19 mouse cellular contexts compared by ENCODE assay signal in genomic region chr6:126685135-126685534, GRCm38 (mm10). TPM values are rescaled to one million over a fixed set of nuclear protein-coding genes. Genes with fewer than 3 reads are reported as not detected.
DNase-seq lines count a peak whose midpoint lies in the region; ATAC-seq and TF ChIP-seq lines count a peak whose summit lies in the region.
"Had no signal": no experiment of that assay in that cellular context is flagged by ENCODE, and none has a peak within 500 bp of the region (broad histone marks: within the 10 kb centered on the region; RNA-seq: fewer than 3 reads in every experiment).

No protein-coding gene starts in this region.

- no peak for TF ChIP-seq POLR2A in testis, adult 2 months (IDR thresholded peaks at IDR 0.05; ENCODE audit: control insufficient read depth, low read depth, low read length)
- TF ChIP-seq POLR2A in cerebellum, adult 2 months (IDR thresholded peaks at IDR 0.05; ENCODE audit: borderline replicate concordance, insufficient read depth, low read length), result no peak

- no peaks in the 10 kb centered on the region for H3K9me3 ChIP-seq in stomach, embryonic 14.5 days (ENCODE audit: control insufficient read depth, low read depth, low read length)
- H3K9me3 ChIP-seq: forebrain, embryonic 13.5 days; hindbrain, embryonic 13.5 days had no signal

- H3K9ac ChIP-seq in stomach, embryonic 14.5 days (replicated peaks; ENCODE audit: low read depth, low read length), result no peak overlapping the region
- H3K9ac ChIP-seq: forebrain, embryonic 13.5 days; forebrain, postnatal 0 days; hindbrain, embryonic 13.5 days had no signal

- no peak overlapping the region for H3K4me3 ChIP-seq in testis, adult 2 months (ENCODE audit: control insufficient read depth, low read depth, low read length)
- no peak overlapping the region for H3K4me3 ChIP-seq in stomach, embryonic 14.5 days (ENCODE audit: low read depth, low read length)
- H3K4me3 ChIP-seq in cerebellum, adult 2 months (replicated peaks; ENCODE audit: insufficient read depth, low read depth, low read length), result no peak overlapping the region
- H3K4me3 ChIP-seq: forebrain, embryonic 13.5 days; hindbrain, embryonic 13.5 days had no signal

- 29% methylated on average over 3 of the region's 3 CpGs for WGBS in stomach, embryonic 14.5 days
- WGBS in cerebellum, adult 2 months, result 79% methylated on average over 3 of the region's 3 CpGs

- H3K36me3 ChIP-seq in testis, adult 2 months (ENCODE audit: control insufficient read depth, insufficient read depth, low read length), result no peaks in the 10 kb centered on the region
- no peaks in the 10 kb centered on the region for H3K36me3 ChIP-seq in stomach, embryonic 14.5 days (ENCODE audit: control insufficient read depth, insufficient read depth, low read length)
- H3K36me3 ChIP-seq: hindbrain, embryonic 13.5 days had no signal

- TF ChIP-seq CTCF in testis, adult 2 months (IDR thresholded peaks at IDR 0.05; ENCODE audit: control insufficient read depth, insufficient read depth, insufficient replicate concordance, low read depth, low read length), result no peak
- TF ChIP-seq CTCF in cerebellum, adult 2 months (IDR thresholded peaks at IDR 0.05; ENCODE audit: borderline replicate concordance, insufficient read depth, low read depth, low read length), result no peak

- H3K27ac ChIP-seq in testis, adult 2 months (ENCODE audit: control insufficient read depth, insufficient read depth, low read depth, low read length), result peak overlapping the region; percentile 40
- H3K27ac ChIP-seq in stomach, embryonic 14.5 days (ENCODE audit: low read length), result 0 out of 2 replicates have a peak overlapping the region, but pooled peaks have one; percentile 33
- H3K27ac ChIP-seq in cerebellum, adult 2 months (ENCODE audit: insufficient read depth, low read length), result no peak overlapping the region
- H3K27ac ChIP-seq: forebrain, embryonic 13.5 days; hindbrain, embryonic 13.5 days had no signal

- no peak overlapping the region for H3K4me2 ChIP-seq in stomach, embryonic 14.5 days (replicated peaks; ENCODE audit: low read depth, low read length)
- H3K4me2 ChIP-seq: forebrain, embryonic 13.5 days; hindbrain, embryonic 13.5 days had no signal

- DNase-seq in layer of hippocampus, adult 9-11 months, result peak; percentile 72
- no peak for DNase-seq in layer of hippocampus, adult 8-10 months (ENCODE audit: low spot score in 2 of 2)
- no peak for DNase-seq in testis, postnatal 14 days (ENCODE audit: low spot score)
- DNase-seq in cerebellum, adult 2 months, result no peak
- DNase-seq: adrenal gland, adult 2 months; adrenal gland, postnatal 25 days; cerebellum, adult 8-10 months; cerebellum, postnatal 14 days; forebrain, postnatal 0 days; gastrocnemius, postnatal 36 days; heart, adult 11 months; heart, postnatal 10 days had no signal

- peaks cover 5% of the 10 kb centered on the region; the same call in 1 of the 2 replicates for H3K4me1 ChIP-seq in testis, adult 2 months (ENCODE audit: control insufficient read depth, insufficient read depth, low read length)
- no peaks in the 10 kb centered on the region for H3K4me1 ChIP-seq in stomach, embryonic 14.5 days (ENCODE audit: control insufficient read depth, insufficient read depth, low read length)
- H3K4me1 ChIP-seq in cerebellum, adult 2 months (ENCODE audit: control insufficient read depth, insufficient read depth, low read length), result no peaks in the 10 kb centered on the region
- H3K4me1 ChIP-seq: forebrain, embryonic 13.5 days; hindbrain, embryonic 13.5 days had no signal

- H3K27me3 ChIP-seq in testis, adult 2 months (ENCODE audit: control insufficient read depth, insufficient read depth, low read length), result no peaks in the 10 kb centered on the region
- H3K27me3 ChIP-seq in stomach, embryonic 14.5 days (ENCODE audit: control insufficient read depth, insufficient read depth, low read length), result no peaks in the 10 kb centered on the region
- H3K27me3 ChIP-seq in cerebellum, adult 2 months (ENCODE audit: control insufficient read depth, insufficient read depth, low read length), result no peaks in the 10 kb centered on the region
- H3K27me3 ChIP-seq: forebrain, embryonic 13.5 days; hindbrain, embryonic 13.5 days had no signal

- ATAC-seq in stomach, embryonic 14.5 days (ENCODE audit: insufficient number of reproducible peaks, insufficient read depth, low FRiP score, low read depth), result no peak; the same call in 1 of the 2 replicates
- ATAC-seq in megakaryocyte, adult 5-6 weeks (ENCODE audit: poor library complexity, severe bottlenecking), result no peak
- ATAC-seq: forebrain, embryonic 13.5 days; forebrain, postnatal 0 days had no signal

RNA-seq across cellular contexts. Expression of gene Kcna1, which starts 39.0 kb away (rescaled TPM):
- 100 to 1,000 TPM; 118 to 123 (median 121) TPM for total RNA-seq in layer of hippocampus, adult 8-10 months (2022)
- 0.19 and 0.22 TPM in 2 replicates for polyA plus RNA-seq in testis, adult 2 months (2012; rRNA removed)
- 1.5 and 1.7 TPM in 2 replicates for polyA plus RNA-seq in stomach, embryonic 14.5 days (2014; fragmentation: Nextera tagmentation; extraction: Ambion mirVana)
- not detected in 2 replicates for total RNA-seq in megakaryocyte, adult 5-6 weeks (2015)
- not detected in 2 replicates for total RNA-seq in megakaryocyte, adult 5-6 weeks (2017)
- polyA plus RNA-seq in cerebellum, adult 2 months (2012; rRNA removed), result 71.1 and 72.6 TPM in 2 replicates
- total RNA-seq: common myeloid progenitor, adult 5-6 weeks; hematopoietic stem cell, adult 5-6 weeks had no signal

RNA-seq across cellular contexts. Expression of gene Kcna6, which starts 55.3 kb away (rescaled TPM):
- 10 to 100 TPM; 45.8 to 60.4 (median 52.2) TPM for total RNA-seq in layer of hippocampus, adult 8-10 months (2022)
- polyA plus RNA-seq in testis, adult 2 months (2012; rRNA removed), result 0.25 and 0.31 TPM in 2 replicates
- 3.6 and 5.1 TPM in 2 replicates for polyA plus RNA-seq in stomach, embryonic 14.5 days (2014; fragmentation: Nextera tagmentation; extraction: Ambion mirVana)
- total RNA-seq in megakaryocyte, adult 5-6 weeks (2015), result not detected in 2 replicates
- total RNA-seq in megakaryocyte, adult 5-6 weeks (2017), result not detected in 2 replicates
- polyA plus RNA-seq in cerebellum, adult 2 months (2012; rRNA removed), result 44.2 and 47.3 TPM in 2 replicates
- total RNA-seq: common myeloid progenitor, adult 5-6 weeks; hematopoietic stem cell, adult 5-6 weeks had no signal

Comparison
In these comparisons a context has a peak if more than half of its experiments do, and no peak if none do; other contexts are left out.
1. RNA of gene Kcna1, which starts 39.0 kb away (polyA plus RNA-seq): 71.1 to 72.6 TPM in cerebellum, adult 2 months; 1.5 to 1.7 TPM in stomach, embryonic 14.5 days and 0.19 to 0.22 TPM in testis, adult 2 months; every median in the first group is over 10 times any median in the second.